Mouse (Mus musculus) heart, postnatal 0 days (tissue): ENCODE measurements around the gene Galnt17.

Experiments
- CTCF ChIP-seq: IDR thresholded peaks from 2 replicates; pipeline ENCODE4 v1.5.1; 2016; ENCODE audit warnings: antibody characterized with exemption, control low read depth, low read depth
- EP300 ChIP-seq: IDR thresholded peaks from 2 replicates; pipeline ENCODE4 v1.6.1; 2016; ENCODE audit warnings: antibody characterized with exemption, low read depth

- TF ChIP-seq CTCF, result no peak
- no peak for TF ChIP-seq EP300
Observed at GRCm38 (mm10) chr5:131119896-131120295, 188.4 kb downstream of the Galnt17 start.
